Mouse (Mus musculus): Measurements from ENCODE around the gene Garem2. TPM values are rescaled to one million over a fixed set of nuclear protein-coding genes. Genes with fewer than 3 reads are reported as not detected.

Garem2 gene
- polyA plus RNA-seq, 1 experiment: 17.5 TPM

GRCm38 (mm10) chr5:30148133-30148920 is 43.4 kb downstream of the Garem2 start:
- no peak for DNase-seq (ENCODE audit: extremely low spot score in 1 of 2, low spot score in 1 of 2)

DNA sequence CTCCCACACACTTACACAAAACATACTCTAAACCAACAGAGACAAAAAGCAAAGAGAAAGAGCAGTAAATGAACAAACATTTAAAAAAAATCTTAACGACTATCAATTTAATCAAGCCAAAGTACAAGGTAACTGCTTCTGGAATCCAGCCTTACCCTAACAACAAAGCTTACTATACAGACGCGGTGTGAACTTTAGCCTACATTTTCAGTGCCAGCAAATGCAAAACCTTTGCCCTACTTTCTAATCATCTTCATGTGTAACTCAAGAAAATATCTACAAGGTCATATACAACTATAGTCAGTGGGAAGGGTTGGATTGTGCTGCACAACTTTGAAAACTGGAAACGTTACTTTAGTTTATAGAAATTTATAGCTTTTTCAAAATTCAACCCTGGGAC is 47.0 kb downstream of the Garem2 start:
- no peak for DNase-seq (ENCODE audit: extremely low spot score in 1 of 2, low spot score in 1 of 2)

- DNase-seq (ENCODE audit: extremely low spot score in 1 of 2, low spot score in 1 of 2): no peak
Measured at GRCm38 (mm10) chr5:30152413-30152812, 47.5 kb downstream of the Garem2 start.

DNA sequence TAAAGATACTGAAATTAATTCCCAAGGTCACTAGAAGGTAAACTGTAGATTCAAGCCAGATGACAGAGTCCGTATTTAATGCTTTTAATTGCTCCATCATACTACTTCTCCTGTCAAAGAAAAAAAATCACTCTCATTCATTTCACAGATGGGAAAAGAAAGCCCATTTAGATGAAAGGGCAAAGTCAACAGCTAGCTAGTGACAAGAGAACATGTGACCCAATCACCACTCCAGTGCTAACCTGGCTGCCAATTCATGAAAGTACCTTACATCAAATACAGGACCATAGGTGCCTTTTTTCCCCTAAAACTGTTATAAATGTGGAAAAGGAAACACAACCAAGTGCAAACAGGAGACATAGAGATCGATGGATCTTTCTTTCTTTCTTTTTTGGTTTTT is 48.3 kb downstream of the Garem2 start:
- no peak for DNase-seq (ENCODE audit: extremely low spot score in 1 of 2, low spot score in 1 of 2)

DNA sequence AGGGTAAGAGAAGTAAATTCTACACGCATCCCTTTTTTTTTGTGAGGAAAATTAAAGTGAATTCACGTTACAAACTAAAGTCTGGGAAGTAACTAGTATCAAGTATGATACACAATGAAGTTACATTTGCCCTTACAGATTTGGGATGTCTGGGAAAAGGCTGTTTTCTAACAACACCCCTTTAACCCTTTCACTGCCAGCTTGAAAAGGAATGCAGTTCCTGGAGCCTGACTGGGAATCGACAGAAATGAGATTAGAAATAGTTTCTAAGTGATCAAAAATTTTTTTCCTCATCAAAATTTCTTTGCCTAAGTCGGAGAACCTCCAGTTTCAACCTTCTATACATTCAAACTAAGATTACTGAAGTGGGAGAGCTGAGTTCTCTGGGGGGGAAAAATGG is 49.1 kb downstream of the Garem2 start:
- DNase-seq (ENCODE audit: extremely low spot score in 1 of 2, low spot score in 1 of 2): peak in 1 of 2 experiments; percentile 23

DNA sequence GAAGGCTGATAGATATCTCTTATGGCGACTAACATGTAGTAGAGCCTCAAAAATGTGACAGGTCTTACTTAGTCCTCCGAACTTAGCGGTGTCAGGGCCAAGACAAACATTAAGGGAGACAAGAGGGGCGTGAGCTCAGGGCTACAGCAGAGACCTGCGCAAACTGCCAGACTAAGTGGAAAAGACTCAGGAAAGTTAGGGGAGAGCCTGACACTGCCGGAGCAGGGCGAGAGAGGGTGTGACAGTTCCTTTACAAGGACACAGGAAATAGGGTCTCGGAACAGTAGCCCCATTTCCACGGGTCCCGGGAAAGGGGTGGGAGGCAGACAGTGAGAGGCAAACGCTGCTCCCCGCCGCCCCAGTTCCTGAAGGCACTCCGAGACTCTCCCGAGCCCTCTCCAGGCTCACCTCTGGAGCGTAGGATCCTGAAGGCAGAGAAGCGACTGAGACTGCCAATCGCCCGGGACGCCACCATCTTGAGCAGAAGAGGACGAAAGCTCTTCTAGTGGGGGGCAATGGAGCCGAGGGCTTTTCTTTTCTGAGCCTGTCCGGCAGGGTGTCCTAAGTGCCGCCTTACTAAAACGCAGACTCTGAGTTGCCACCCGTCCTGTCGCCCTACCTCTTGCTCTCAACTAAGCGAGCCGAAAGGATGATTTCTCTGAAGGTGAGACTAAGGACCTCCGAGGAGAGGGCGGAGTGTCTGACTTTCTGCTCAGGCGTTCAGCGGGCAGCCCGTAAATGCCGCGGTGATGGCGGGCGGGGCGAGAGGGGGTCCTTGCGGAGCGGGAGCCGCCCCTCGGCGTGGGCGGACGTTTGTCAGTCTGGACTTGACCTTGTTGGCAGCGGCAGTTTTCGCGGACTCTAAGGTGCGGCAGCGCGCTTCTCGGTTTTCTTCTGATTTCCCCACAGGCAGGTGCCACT is 49.8 kb downstream of the Garem2 start, which contains the start of the genes Hadha and Hadhb:
Gene Hadha, minus strand, starts transcription at position 689 of the 921 bp plus-strand sequence.
Gene Hadhb, plus strand, starts transcription at position 775 of the 921 bp plus-strand sequence.
- peak; percentile 80 to 95 for DNase-seq (ENCODE audit: extremely low spot score in 1 of 2, low spot score in 1 of 2)

DNA sequence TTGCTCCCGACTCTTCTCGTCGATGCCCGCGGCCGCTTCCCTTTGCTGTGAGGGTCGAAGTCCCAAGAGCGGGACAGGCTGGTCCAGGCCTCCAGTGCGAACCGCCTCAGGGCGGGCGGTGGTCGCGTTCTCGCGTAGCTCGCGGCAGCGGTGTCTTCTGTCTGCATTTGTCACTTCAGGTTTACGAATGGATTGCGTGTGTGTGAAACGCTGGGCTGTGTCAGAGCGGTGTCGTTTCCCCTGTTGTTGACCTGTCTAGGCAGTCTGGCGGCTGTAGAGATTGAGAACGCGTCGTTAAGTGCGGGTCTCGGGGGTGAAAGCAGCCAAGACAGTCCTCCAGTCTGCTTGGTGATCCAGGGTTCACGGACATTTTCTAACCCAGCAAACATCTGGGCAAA is 50.4 kb downstream of the Garem2 start:
- peak in 1 of 2 experiments; percentile 17 for DNase-seq (ENCODE audit: extremely low spot score in 1 of 2, low spot score in 1 of 2)

- no peak for DNase-seq (ENCODE audit: extremely low spot score in 1 of 2, low spot score in 1 of 2)
Measured at GRCm38 (mm10) chr5:30155821-30156629, 51.1 kb downstream of the Garem2 start.

- no peak for DNase-seq (ENCODE audit: extremely low spot score in 1 of 2, low spot score in 1 of 2)
Measured at GRCm38 (mm10) chr5:30159601-30160000, 54.6 kb downstream of the Garem2 start.

GRCm38 (mm10) chr5:30161836-30162235 is 56.9 kb downstream of the Garem2 start:
- no peak for DNase-seq (ENCODE audit: extremely low spot score in 1 of 2, low spot score in 1 of 2)

GRCm38 (mm10) chr5:30162339-30162738 is 57.4 kb downstream of the Garem2 start:
- DNase-seq (ENCODE audit: extremely low spot score in 1 of 2, low spot score in 1 of 2): no peak

DNA sequence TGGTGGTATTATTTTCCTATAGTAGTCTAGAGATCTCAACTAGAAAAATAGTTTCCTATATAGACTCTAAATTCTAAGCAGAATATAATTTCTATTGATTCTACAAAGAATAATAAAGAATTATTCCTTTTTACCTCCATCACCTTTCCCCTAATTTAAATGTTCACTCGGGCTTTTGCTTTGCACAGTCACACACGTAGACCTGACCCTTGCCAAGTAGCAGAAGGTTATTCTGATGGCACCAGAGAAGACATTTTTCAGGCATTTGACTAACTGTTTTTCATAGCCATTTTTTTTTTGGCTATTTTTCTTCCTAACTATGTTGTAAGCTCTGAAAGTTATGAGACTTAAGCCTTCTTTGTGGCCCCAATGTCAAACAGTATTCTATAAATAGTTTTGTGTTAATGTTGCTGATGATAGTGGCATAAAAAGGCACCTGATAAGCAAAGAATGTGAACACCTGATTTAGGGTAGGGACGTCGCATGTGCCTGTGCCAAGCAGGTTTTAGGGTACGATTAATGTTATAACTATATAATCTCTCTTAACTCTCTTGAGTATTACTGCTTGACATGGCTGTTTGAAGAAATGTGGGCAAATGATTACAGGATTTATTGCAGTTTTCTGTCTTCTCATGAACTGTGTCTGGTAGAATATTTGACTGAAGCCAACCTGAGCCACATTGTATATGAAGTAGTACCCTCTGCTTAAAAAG is 60.4 kb downstream of the Garem2 start:
- DNase-seq (ENCODE audit: extremely low spot score in 1 of 2, low spot score in 1 of 2): no peak

Other genes with a start within 250 kb of the Garem2 start
- gene Il6, start 92.0 kb upstream of the Garem2 start, polyA plus RNA-seq (2012; rRNA removed): 0.10 and 0.25 TPM in 2 replicates
- 3.7 and 3.9 TPM in 2 replicates for gene Tyms, start 31.5 kb upstream of the Garem2 start, polyA plus RNA-seq (2012; rRNA removed)
- gene 3110082J24Rik, start 925 bp downstream of the Garem2 start, polyA plus RNA-seq (2012; rRNA removed): 4.3 and 4.6 TPM in 2 replicates
- gene Hadha, start 50.0 kb downstream of the Garem2 start, polyA plus RNA-seq (2012; rRNA removed): 67.4 and 74.4 TPM in 2 replicates
- 101 and 103 TPM in 2 replicates for gene Hadhb, start 50.1 kb downstream of the Garem2 start, polyA plus RNA-seq (2012; rRNA removed)
- not detected in 2 replicates for gene Adgrf3, start 100.6 kb downstream of the Garem2 start, polyA plus RNA-seq (2012; rRNA removed)
- gene Selenoi, start 127.4 kb downstream of the Garem2 start, polyA plus RNA-seq (2012; rRNA removed): 27.6 and 29.0 TPM in 2 replicates
- 8.8 and 11.5 TPM in 2 replicates for gene Drc1, start 176.2 kb downstream of the Garem2 start, polyA plus RNA-seq (2012; rRNA removed)